Mouse (Mus musculus) heart, postnatal 0 days (tissue): ENCODE data around the gene Prkg2. TPM values are rescaled to one million over a fixed set of nuclear protein-coding genes. Genes with fewer than 3 reads are reported as not detected.

Experiments
- ATAC-seq: fragments of 200-750 bp; cut with Nextera tagmentation; 2 replicates; pipeline ENCODE4 v1.8.0; 2017; ENCODE audit warnings: low read depth, moderate number of reproducible peaks, moderate library complexity; ENCODE audit not compliant: insufficient read depth
- DNase-seq: peaks from one replicate; pipeline ENCODE4 v3.0.0-alpha.2; 2016; ENCODE audit warnings: low spot score
- H3K27ac ChIP-seq: fragments of 300-500 bp; sonication (generic); 2 replicates; pipeline ENCODE4 v1.5.1; 2014; ENCODE audit warnings: low read depth, mild to moderate bottlenecking
- H3K27me3 ChIP-seq: fragments of 300-500 bp; sonication (generic); 2 replicates; pipeline ENCODE4 v1.6.1; 2014; ENCODE audit warnings: low read length, mixed read lengths; ENCODE audit not compliant: control insufficient read depth, insufficient read depth
- H3K36me3 ChIP-seq: fragments of 300-500 bp; sonication (generic); replicated peaks from 2 replicates; pipeline ENCODE4 v1.6.1; 2014; ENCODE audit warnings: low read length, mixed read lengths; ENCODE audit not compliant: control insufficient read depth, insufficient read depth
- H3K4me1 ChIP-seq: fragments of 300-500 bp; sonication (generic); 2 replicates; pipeline ENCODE4 v1.6.1; 2014; ENCODE audit warnings: antibody characterized with exemption; ENCODE audit not compliant: control insufficient read depth, insufficient read depth
- H3K4me2 ChIP-seq: fragments of 300-500 bp; sonication (generic); 2 replicates; pipeline ENCODE4 v1.6.1; 2014; ENCODE audit warnings: low read depth, mild to moderate bottlenecking, low read length, moderate library complexity
- H3K4me3 ChIP-seq: fragments of 300-500 bp; sonication (generic); 2 replicates; pipeline ENCODE4 v1.5.1; 2014; ENCODE audit warnings: low read depth, low read length
- H3K9ac ChIP-seq: fragments of 300-500 bp; sonication (generic); replicated peaks from 2 replicates; pipeline ENCODE4 v1.6.1; 2014; ENCODE audit warnings: low read depth, low read length, mixed read lengths
- H3K9me3 ChIP-seq: fragments of 300-500 bp; sonication (generic); replicated peaks from 2 replicates; pipeline ENCODE4 v1.6.1; 2016; ENCODE audit warnings: low read length; ENCODE audit not compliant: control insufficient read depth
- CTCF ChIP-seq: IDR thresholded peaks from 2 replicates; pipeline ENCODE4 v1.5.1; 2016; ENCODE audit warnings: antibody characterized with exemption, control low read depth, low read depth
- EP300 ChIP-seq: IDR thresholded peaks from 2 replicates; pipeline ENCODE4 v1.6.1; 2016; ENCODE audit warnings: antibody characterized with exemption, low read depth
- WGBS: fragments of 180-500 bp; shearing (Covaris S2); extraction: QIAGEN DNeasy Blood & Tissue Kit; methylation state at CpG from one replicate; pipeline ENCODE4 v1.1.7; 2014; 5-methylcytosine and 5-hydroxymethylcytosine counted together
- polyA plus RNA-seq: library from polyadenylated mRNA; unstranded; fragments of >200 nt; fragmentation: Nextera tagmentation; extraction: Ambion mirVana; gene quantifications from 2 replicates; pipeline ENCODE4 v1.2.1, GENCODE M21; 2015
- total RNA-seq: library from RNA; depleted of rRNA; stranded (reverse); fragments of >200 nt; gene quantifications from 2 replicates; pipeline ENCODE4 v1.2.3, GENCODE M21; 2014; ENCODE audit warnings: low replicate concordance; rRNA removed

Prkg2 gene
- not detected in 2 replicates for total RNA-seq
- polyA plus RNA-seq = 0.11 and 0.27 TPM in 2 replicates

GRCm38 (mm10) chr5:99036596-99037441, at the start of gene Prkg2:
Gene Prkg2, minus strand, starts transcription at chr5:99037351.
- no peak within 1 kb of the TSS; the same call in 1 of the 2 replicates for H3K9ac ChIP-seq
- peaks cover 4% of the 10 kb centered on the region; the same call in 1 of the 2 replicates for H3K4me1 ChIP-seq
- no peaks in the 10 kb centered on the region for H3K36me3 ChIP-seq
- ATAC-seq = peak; percentile 51; the same call in 1 of the 2 replicates
- H3K27me3 ChIP-seq = peaks cover 39% of the 10 kb centered on the region
- H3K4me3 ChIP-seq = peak within 1 kb of the TSS; percentile 56
- H3K4me2 ChIP-seq = peak within 1 kb of the TSS; percentile 98
- TF ChIP-seq CTCF (no peak), EP300 (no peak)
- DNase-seq = no peak
- no peak within 1 kb of the TSS for H3K27ac ChIP-seq
- no peaks in the 10 kb centered on the region for H3K9me3 ChIP-seq
- WGBS = under 1% methylated on average over 79 of the region's 94 CpGs

- no peak overlapping the region for H3K4me2 ChIP-seq
- H3K4me1 ChIP-seq = no peaks in the 10 kb centered on the region
- WGBS = 46% methylated on average over 5 of the region's 5 CpGs
- ATAC-seq = no peak
- H3K27ac ChIP-seq = no peak overlapping the region
- no peaks in the 10 kb centered on the region for H3K27me3 ChIP-seq
- H3K9ac ChIP-seq = no peak overlapping the region
- H3K9me3 ChIP-seq = no peaks in the 10 kb centered on the region
- DNase-seq = no peak
- no peaks in the 10 kb centered on the region for H3K36me3 ChIP-seq
- no peak overlapping the region for H3K4me3 ChIP-seq
- TF ChIP-seq CTCF (no peak), EP300 (no peak)
These were observed 46.8 kb upstream of the Prkg2 start for GRCm38 (mm10) chr5:99083955-99084354.

- no peak for ATAC-seq
These were observed 41.2 kb upstream of the Prkg2 start for GRCm38 (mm10) chr5:99078375-99078774.

GRCm38 (mm10) chr5:99068391-99068790, 31.2 kb upstream of the Prkg2 start:
- no peak overlapping the region for H3K9ac ChIP-seq
- no peaks in the 10 kb centered on the region for H3K9me3 ChIP-seq
- no peak overlapping the region for H3K4me2 ChIP-seq
- no peaks in the 10 kb centered on the region for H3K4me1 ChIP-seq
- no peak for DNase-seq
- no peak for ATAC-seq
- whole genome bisulfite sequencing = 76% methylated on average over 2 of the region's 2 CpGs
- H3K27ac ChIP-seq = no peak overlapping the region
- no peaks in the 10 kb centered on the region for H3K27me3 ChIP-seq
- H3K36me3 ChIP-seq = no peaks in the 10 kb centered on the region
- TF ChIP-seq EP300 (no peak), CTCF (no peak)
- H3K4me3 ChIP-seq = no peak overlapping the region

More at GRCm38 (mm10) chr5:99078375-99078774, 41.2 kb upstream of the Prkg2 start:
- H3K36me3 ChIP-seq = no peaks in the 10 kb centered on the region
- H3K27ac ChIP-seq = no peak overlapping the region
- no peak overlapping the region for H3K9ac ChIP-seq
- no peak overlapping the region for H3K4me3 ChIP-seq
- 49% methylated on average over 2 of the region's 2 CpGs for WGBS
- H3K4me1 ChIP-seq = no peaks in the 10 kb centered on the region
- H3K4me2 ChIP-seq = no peak overlapping the region
- H3K9me3 ChIP-seq = no peaks in the 10 kb centered on the region
- TF ChIP-seq CTCF (no peak), EP300 (no peak)
- DNase-seq = no peak
- no peaks in the 10 kb centered on the region for H3K27me3 ChIP-seq

- H3K9me3 ChIP-seq = no peaks in the 10 kb centered on the region
- TF ChIP-seq EP300 (no peak), CTCF (no peak)
- no peak for ATAC-seq
- H3K4me1 ChIP-seq = no peaks in the 10 kb centered on the region
- no peak overlapping the region for H3K9ac ChIP-seq
- no peak overlapping the region for H3K27ac ChIP-seq
- H3K4me2 ChIP-seq = no peak overlapping the region
- no peaks in the 10 kb centered on the region for H3K27me3 ChIP-seq
- H3K4me3 ChIP-seq = no peak overlapping the region
- DNase-seq = no peak
- no peaks in the 10 kb centered on the region for H3K36me3 ChIP-seq
These were observed 25.4 kb upstream of the Prkg2 start for GRCm38 (mm10) chr5:99062582-99062981.
